Mouse (Mus musculus): ENCODE results near the gene Krtap3-2.

DNA sequence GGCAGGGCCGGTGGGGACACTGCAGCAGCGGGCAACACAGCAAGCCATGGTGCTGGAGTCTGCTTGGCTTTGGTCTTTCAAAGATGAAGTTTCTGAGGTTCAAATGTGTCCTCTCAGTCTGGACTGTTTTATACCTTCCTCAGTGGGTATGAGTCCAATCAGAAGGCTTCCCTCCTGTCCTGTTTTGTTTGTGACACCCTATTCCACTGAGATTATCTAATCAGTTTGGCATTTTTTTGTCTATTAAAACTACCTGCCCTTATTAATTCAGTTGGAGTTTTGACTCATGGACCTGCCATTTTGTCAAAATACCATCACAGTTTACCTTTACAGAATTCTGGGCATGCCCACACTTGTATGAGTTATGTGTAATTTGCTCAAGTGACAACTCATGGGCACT, at the start of gene Krtap3-2:
- TF ChIP-seq CTCF (IDR thresholded peaks at IDR 0.05) (no peak), POLR2A (IDR thresholded peaks at IDR 0.05; ENCODE audit: insufficient read depth, low read depth, low read length) (no peak), EP300 (IDR thresholded peaks at IDR 0.05; ENCODE audit: insufficient read depth, low read depth, low read length) (no peak)
